Mouse (Mus musculus): Measurements from ENCODE around the gene Meis1.

DNA sequence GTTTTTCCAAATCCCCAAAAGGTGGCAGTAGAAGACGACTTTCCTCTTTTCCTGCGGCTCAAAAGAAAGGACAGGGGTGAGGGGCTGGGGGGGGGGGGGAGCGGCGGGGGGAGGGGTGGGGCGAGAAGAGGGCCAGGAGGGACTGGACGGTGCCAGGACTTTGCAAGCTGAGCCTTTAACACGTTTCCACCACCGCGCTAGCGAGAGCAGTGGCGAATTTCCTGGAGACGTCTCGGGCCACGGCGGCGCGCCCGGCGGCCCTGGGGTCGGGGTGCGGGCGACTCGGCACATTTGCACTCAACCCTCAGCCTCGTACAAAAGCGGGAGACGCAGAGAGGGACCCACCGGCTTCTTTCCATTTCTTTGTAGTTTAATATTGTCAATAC lies 141.2 kb downstream of the Meis1 start:
- TF ChIP-seq CTCF (conservative IDR thresholded peaks at IDR 0.05; ENCODE audit: low read length) (no peak), NANOG (IDR thresholded peaks at IDR 0.05; ENCODE audit: borderline replicate concordance, low read length) (no peak), POU5F1 (IDR thresholded peaks at IDR 0.05; ENCODE audit: borderline replicate concordance, low read length) (no peak)

All from E14TG2a.4 (cell line).